Mouse (Mus musculus): ENCODE data around the gene Ppil6. TPM values are rescaled to one million over a fixed set of nuclear protein-coding genes. Genes with fewer than 3 reads are reported as not detected.

Gene Ppil6
- polyA plus RNA-seq, 1 experiment from 2014 or later: 4.1 TPM

DNA sequence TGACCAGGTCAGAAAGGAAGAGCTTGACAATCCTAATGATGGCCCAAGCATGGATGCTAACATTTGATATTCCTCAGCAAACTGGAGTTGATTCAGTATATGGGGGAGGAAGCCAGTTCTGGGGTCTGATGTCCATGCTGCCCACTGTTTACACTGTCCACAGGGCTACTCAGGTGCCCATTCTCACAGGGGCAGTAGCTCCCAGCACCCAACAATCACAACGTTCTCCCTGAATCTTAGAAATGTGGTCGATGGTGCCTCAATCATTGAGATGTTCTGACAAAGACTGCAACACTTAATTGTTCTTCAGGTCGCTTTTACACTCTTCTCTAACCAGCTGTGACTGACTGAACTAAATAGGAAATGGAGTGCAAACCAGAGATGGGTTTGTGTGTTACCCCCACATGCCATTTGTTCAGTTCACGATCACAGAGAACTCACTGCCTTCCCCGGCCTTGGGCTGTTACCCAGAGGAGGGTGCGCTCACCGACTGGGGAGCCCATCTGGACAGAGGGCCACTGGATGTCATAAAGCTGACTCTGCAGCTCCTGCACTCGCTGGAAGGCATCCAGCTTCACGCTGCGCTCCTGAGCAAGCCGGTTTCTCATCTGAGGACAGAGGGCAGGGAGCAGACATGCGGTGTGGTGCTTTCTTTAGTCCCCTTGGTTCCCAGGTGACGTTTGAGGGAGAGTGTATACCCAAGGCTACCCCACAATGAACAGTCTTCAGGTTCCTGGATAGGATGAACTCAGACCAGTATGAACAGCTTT, 56.3 kb downstream of the Ppil6 start:
- H3K27ac ChIP-seq (ENCODE audit: low read length): no peak overlapping the region
- 65% methylated on average over 13 of the region's 13 CpGs for WGBS
- no peak overlapping the region for H3K9ac ChIP-seq (ENCODE audit: low read depth, low read length)
- no peak overlapping the region for H3K4me2 ChIP-seq (ENCODE audit: low read length)
- no peak overlapping the region for H3K4me3 ChIP-seq (ENCODE audit: low read depth, low read length)
- H3K36me3 ChIP-seq (ENCODE audit: control insufficient read depth, insufficient read depth, low read length): 0 out of 2 replicates have a peak, but pooled peaks cover 3% of the 10 kb centered on the region
- H3K27me3 ChIP-seq (ENCODE audit: control insufficient read depth, insufficient read depth, low read depth, low read length): no peaks in the 10 kb centered on the region
- ATAC-seq: no peak
- H3K4me1 ChIP-seq (ENCODE audit: control insufficient read depth, insufficient read depth, low read length): 0 out of 2 replicates have a peak, but pooled peaks cover 3% of the 10 kb centered on the region
- H3K9me3 ChIP-seq (replicated peaks; ENCODE audit: control insufficient read depth, low read length, poor library complexity, severe bottlenecking): peaks cover 6% of the 10 kb centered on the region

DNA sequence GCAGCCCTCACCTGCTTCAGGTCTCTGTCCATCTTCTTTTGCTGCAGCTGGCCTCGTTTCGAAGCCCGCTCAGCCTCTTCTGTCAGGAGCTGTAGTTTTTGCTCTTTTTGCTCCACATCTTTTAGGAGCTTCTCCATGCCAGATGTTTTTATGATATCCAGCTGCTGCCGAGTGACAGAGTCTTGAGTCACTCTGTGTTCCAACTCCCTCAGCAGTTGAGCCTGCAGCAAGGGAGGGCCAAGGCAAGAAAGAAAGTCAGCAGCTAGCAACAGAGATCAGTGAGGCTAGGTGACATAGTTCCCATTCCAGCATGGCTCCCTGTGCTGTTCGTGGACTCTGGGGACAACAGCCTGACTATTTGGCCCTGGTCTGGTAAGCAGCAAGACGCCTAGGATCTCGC, 60.5 kb downstream of the Ppil6 start:
- Histone ChIP-seq H3K4me3 (ENCODE audit: low read depth, low read length) (no peak overlapping the region), H3K36me3 (ENCODE audit: control insufficient read depth, insufficient read depth, low read length) (0 out of 2 replicates have a peak, but pooled peaks cover 3% of the 10 kb centered on the region), H3K9ac (ENCODE audit: low read depth, low read length) (no peak overlapping the region), H3K27ac (ENCODE audit: low read length) (no peak overlapping the region), H3K27me3 (ENCODE audit: control insufficient read depth, insufficient read depth, low read depth, low read length) (no peaks in the 10 kb centered on the region), H3K4me1 (ENCODE audit: control insufficient read depth, insufficient read depth, low read length) (peaks cover 3% of the 10 kb centered on the region; the same call in 1 of the 2 replicates), H3K4me2 (ENCODE audit: low read length) (no peak overlapping the region), H3K9me3 (replicated peaks; ENCODE audit: control insufficient read depth, low read length, poor library complexity, severe bottlenecking) (peaks cover 6% of the 10 kb centered on the region)
- 87% methylated on average over 7 of the region's 7 CpGs for whole genome bisulfite sequencing
- ATAC-seq: no peak

DNA sequence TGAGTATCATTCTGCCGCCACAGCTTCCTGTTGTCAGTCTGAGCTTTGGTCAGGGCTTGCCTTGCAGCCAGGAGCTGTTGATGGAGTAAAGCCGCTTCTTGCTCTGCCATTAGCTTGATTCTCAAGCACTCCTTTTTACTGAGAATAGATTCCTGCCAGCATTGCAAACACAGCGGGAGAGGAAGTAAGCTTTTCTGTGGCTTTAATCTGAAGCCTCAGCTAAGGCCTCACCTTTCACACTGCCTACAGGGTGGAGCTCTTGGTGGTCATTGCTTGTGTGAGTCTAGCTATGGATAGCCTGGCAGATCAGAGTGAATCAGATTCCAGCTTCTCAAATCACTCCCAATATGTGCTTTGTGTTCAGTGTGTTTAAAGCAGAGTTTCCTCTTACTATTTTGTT, 62.1 kb downstream of the Ppil6 start:
- Histone ChIP-seq H3K9ac (ENCODE audit: low read depth, low read length) (no peak overlapping the region), H3K4me2 (ENCODE audit: low read length) (no peak overlapping the region), H3K27ac (ENCODE audit: low read length) (no peak overlapping the region), H3K4me1 (ENCODE audit: control insufficient read depth, insufficient read depth, low read length) (peaks cover 3% of the 10 kb centered on the region; the same call in 1 of the 2 replicates), H3K36me3 (ENCODE audit: control insufficient read depth, insufficient read depth, low read length) (0 out of 2 replicates have a peak, but pooled peaks cover 3% of the 10 kb centered on the region), H3K27me3 (ENCODE audit: control insufficient read depth, insufficient read depth, low read depth, low read length) (no peaks in the 10 kb centered on the region), H3K9me3 (replicated peaks; ENCODE audit: control insufficient read depth, low read length, poor library complexity, severe bottlenecking) (peaks cover 6% of the 10 kb centered on the region), H3K4me3 (ENCODE audit: low read depth, low read length) (no peak overlapping the region)
- no peak for ATAC-seq
- WGBS: 22% methylated on average over 3 of the region's 3 CpGs

DNA sequence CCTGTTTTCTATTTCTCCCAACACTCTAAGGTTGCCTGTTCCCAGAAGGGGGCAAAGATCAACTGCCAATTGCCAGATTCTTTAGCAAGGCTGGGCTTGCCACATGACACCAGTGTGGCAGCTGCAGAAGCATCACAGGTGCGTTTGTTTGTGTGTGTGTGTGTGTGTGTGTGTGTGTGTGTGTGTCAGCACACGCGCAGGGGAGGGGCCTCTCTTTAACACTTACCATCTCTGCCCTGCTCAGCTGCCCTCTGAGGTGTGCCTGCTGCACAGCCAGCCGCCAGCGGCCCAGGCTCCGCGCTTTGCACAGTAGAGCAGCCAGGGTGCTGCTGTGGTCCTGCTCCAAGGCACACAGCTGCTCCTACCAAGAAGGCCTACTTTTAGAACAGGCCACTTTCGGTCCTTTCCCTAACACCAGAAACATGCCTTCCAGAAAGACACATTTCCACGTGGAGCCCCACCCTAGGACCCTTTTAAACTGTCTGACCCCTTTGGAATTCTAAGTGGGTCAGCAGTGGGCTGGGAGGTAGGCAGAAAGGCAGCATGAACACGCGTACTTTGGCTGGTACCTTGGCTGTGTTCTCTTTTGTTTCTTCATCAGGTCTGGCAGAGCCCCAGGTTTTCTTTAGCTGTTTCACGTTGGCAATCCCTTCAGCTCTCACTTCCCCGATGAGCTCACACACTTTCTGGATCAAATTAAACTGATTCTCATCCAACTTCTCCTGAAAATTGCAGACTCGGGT, 62.8 kb downstream of the Ppil6 start:
- WGBS: 33% methylated on average over 14 of the region's 14 CpGs
- Histone ChIP-seq H3K36me3 (ENCODE audit: control insufficient read depth, insufficient read depth, low read length) (0 out of 2 replicates have a peak, but pooled peaks cover 3% of the 10 kb centered on the region), H3K27me3 (ENCODE audit: control insufficient read depth, insufficient read depth, low read depth, low read length) (no peaks in the 10 kb centered on the region), H3K9ac (ENCODE audit: low read depth, low read length) (no peak overlapping the region), H3K4me1 (ENCODE audit: control insufficient read depth, insufficient read depth, low read length) (peaks cover 3% of the 10 kb centered on the region; the same call in 1 of the 2 replicates), H3K4me3 (ENCODE audit: low read depth, low read length) (no peak overlapping the region), H3K27ac (ENCODE audit: low read length) (no peak overlapping the region; the same call in 1 of the 2 replicates), H3K4me2 (ENCODE audit: low read length) (no peak overlapping the region), H3K9me3 (replicated peaks; ENCODE audit: control insufficient read depth, low read length, poor library complexity, severe bottlenecking) (peaks cover 6% of the 10 kb centered on the region)
- peak; percentile 73; the same call in 1 of the 2 replicates for ATAC-seq

DNA sequence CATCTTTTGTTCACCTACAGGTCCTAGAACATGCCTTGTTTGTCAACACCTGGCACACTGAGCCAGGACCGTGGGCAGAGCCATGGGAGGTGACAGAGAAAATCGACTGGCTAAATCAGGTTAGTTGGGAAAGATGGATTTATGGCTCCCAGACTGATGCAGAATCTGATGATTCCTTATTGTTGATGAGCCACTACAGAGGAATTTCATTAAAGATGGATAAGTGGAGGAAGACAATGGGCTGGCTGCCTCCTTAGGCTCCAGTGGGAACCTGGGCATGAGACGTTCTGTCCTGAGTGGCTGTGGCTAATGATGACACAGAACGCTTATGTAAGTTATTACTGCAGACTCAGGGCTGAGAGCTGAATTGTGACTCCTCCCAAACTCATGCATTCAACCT, 63.5 kb downstream of the Ppil6 start:
- no peak overlapping the region for H3K27ac ChIP-seq (ENCODE audit: low read length)
- H3K36me3 ChIP-seq (ENCODE audit: control insufficient read depth, insufficient read depth, low read length): 0 out of 2 replicates have a peak, but pooled peaks cover 3% of the 10 kb centered on the region
- H3K9me3 ChIP-seq (replicated peaks; ENCODE audit: control insufficient read depth, low read length, poor library complexity, severe bottlenecking): peaks cover 4% of the 10 kb centered on the region
- WGBS: 70% methylated on average over 4 of the region's 4 CpGs
- H3K9ac ChIP-seq (ENCODE audit: low read depth, low read length): no peak overlapping the region
- no peak overlapping the region for H3K4me3 ChIP-seq (ENCODE audit: low read depth, low read length)
- H3K4me2 ChIP-seq (ENCODE audit: low read length): no peak overlapping the region
- H3K4me1 ChIP-seq (ENCODE audit: control insufficient read depth, insufficient read depth, low read length): peaks cover 3% of the 10 kb centered on the region; the same call in 1 of the 2 replicates
- ATAC-seq: no peak
- H3K27me3 ChIP-seq (ENCODE audit: control insufficient read depth, insufficient read depth, low read depth, low read length): no peaks in the 10 kb centered on the region

DNA sequence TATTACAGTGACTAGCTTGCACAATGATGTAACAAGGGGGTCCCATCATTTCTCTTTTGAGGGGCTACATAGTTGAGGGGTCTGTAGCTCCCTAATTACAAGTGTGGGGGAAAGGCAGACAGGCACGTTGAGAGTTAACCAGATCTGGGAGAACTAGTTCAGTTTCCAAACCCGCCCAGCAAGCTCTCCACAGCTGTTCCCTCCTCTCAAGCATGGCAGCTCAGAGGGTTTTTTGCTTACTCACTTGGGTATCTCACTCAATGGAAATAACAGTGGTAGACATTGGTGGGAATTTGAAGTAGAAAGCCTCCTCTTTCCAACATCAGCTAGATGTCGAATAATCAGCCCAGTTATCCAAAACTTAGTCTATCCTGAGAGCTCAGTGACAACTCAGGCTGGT, 64.8 kb downstream of the Ppil6 start:
- no peaks in the 10 kb centered on the region for H3K36me3 ChIP-seq (ENCODE audit: control insufficient read depth, insufficient read depth, low read length)
- no peak overlapping the region for H3K4me3 ChIP-seq (ENCODE audit: low read depth, low read length)
- ATAC-seq: no peak
- WGBS: 95% methylated on average over 3 of the region's 3 CpGs
- H3K27ac ChIP-seq (ENCODE audit: low read length): no peak overlapping the region
- peaks cover 3% of the 10 kb centered on the region; the same call in 1 of the 2 replicates for H3K4me1 ChIP-seq (ENCODE audit: control insufficient read depth, insufficient read depth, low read length)
- H3K9me3 ChIP-seq (replicated peaks; ENCODE audit: control insufficient read depth, low read length, poor library complexity, severe bottlenecking): peaks cover 5% of the 10 kb centered on the region
- H3K4me2 ChIP-seq (ENCODE audit: low read length): no peak overlapping the region
- H3K9ac ChIP-seq (ENCODE audit: low read depth, low read length): no peak overlapping the region
- no peaks in the 10 kb centered on the region for H3K27me3 ChIP-seq (ENCODE audit: control insufficient read depth, insufficient read depth, low read depth, low read length)

DNA sequence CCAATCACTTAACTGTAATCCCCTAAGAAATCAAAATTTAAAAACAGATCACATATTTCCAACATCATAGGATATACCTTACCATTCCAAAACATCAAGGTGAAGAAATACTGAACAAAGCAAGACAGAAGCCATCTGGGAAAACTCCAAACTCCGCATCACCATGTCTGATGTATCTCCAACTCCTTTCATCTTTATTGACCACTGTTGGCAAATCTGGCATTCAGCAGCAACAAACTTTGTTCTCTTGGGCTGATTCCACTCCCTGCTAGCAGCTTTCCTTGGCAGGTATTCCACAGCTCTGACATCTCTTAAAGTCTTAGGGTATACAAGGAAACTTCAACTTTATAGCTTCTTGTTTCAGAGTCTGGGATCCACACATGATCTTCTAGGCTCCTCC, 68.2 kb downstream of the Ppil6 start:
- no peak for ATAC-seq
- no peak overlapping the region for H3K27ac ChIP-seq (ENCODE audit: low read length)
- no peaks in the 10 kb centered on the region for H3K4me1 ChIP-seq (ENCODE audit: control insufficient read depth, insufficient read depth, low read length)
- H3K9me3 ChIP-seq (replicated peaks; ENCODE audit: control insufficient read depth, low read length, poor library complexity, severe bottlenecking): peaks cover 7% of the 10 kb centered on the region
- H3K27me3 ChIP-seq (ENCODE audit: control insufficient read depth, insufficient read depth, low read depth, low read length): no peaks in the 10 kb centered on the region
- H3K4me2 ChIP-seq (ENCODE audit: low read length): no peak overlapping the region
- no peak overlapping the region for H3K9ac ChIP-seq (ENCODE audit: low read depth, low read length)
- 92% methylated on average over 1 of the region's 1 CpGs for WGBS
- H3K36me3 ChIP-seq (ENCODE audit: control insufficient read depth, insufficient read depth, low read length): no peaks in the 10 kb centered on the region
- H3K4me3 ChIP-seq (ENCODE audit: low read depth, low read length): no peak overlapping the region

DNA sequence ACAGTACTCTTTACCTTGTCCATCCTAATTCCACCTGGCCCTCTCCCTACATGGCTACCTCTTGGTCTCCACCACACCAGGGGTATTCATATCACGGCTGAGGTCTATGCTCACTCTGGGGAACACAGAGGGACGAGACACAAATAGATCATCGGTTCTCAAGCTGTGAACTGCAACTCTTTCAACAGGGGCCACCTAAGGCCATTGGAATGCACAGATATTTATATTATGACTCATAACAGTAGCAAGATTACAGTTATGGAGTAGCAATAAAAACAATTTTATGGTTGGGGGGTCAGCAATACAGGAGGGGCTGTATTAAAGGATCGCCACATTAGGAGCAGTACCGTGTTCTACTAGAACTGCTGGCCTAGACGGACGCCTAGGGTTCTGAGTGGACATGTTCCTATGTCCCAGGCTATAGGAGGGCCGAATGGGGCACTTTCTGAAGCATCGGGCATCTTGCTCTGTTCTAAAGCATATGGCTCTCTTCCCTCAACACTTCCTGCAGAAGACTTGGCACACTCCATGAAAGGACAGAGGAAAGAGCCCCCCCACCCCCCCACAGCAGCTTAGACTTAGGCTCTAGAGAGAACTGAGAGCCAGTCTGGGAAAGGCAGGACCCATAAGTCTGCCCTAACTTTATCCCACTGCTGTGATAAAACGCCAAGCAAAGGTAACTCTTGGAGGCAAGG, 71.6 kb downstream of the Ppil6 start:
- Histone ChIP-seq H3K27me3 (ENCODE audit: control insufficient read depth, insufficient read depth, low read depth, low read length) (no peaks in the 10 kb centered on the region), H3K4me1 (ENCODE audit: control insufficient read depth, insufficient read depth, low read length) (no peaks in the 10 kb centered on the region), H3K27ac (ENCODE audit: low read length) (no peak overlapping the region), H3K9ac (ENCODE audit: low read depth, low read length) (no peak overlapping the region), H3K4me2 (ENCODE audit: low read length) (no peak overlapping the region), H3K4me3 (ENCODE audit: low read depth, low read length) (no peak overlapping the region), H3K9me3 (replicated peaks; ENCODE audit: control insufficient read depth, low read length, poor library complexity, severe bottlenecking) (peaks cover 7% of the 10 kb centered on the region), H3K36me3 (ENCODE audit: control insufficient read depth, insufficient read depth, low read length) (no peaks in the 10 kb centered on the region)
- WGBS: 93% methylated on average over 10 of the region's 10 CpGs
- ATAC-seq: no peak
